ENCODE assay signal across 26 mouse cellular contexts in the genomic region with DNA sequence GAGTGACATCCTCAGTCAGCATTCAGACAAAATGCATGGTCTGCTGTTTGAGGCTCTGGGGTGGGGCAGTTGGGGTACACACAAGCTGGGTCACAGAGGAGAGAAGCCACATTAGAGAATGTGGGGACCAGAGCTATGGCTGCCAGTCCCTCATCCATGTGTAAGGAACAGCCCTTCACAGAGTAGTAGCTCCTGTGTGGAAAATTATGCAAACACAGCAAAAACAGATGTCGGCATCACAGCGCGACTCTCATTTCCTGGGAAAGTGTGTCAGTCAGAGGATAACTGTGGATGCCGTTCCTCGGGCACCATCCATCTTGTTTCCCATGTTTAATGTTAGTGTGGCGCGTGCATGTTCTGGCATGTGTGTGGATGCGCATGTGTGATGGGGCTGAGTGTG. TPM values are rescaled to one million over a fixed set of nuclear protein-coding genes. Genes with fewer than 3 reads are reported as not detected.
DNase-seq lines count a peak whose midpoint lies in the region; ATAC-seq lines count a peak whose summit lies in the region.
"Had no signal": no experiment of that assay in that cellular context is flagged by ENCODE, and none has a peak within 500 bp of the region (broad histone marks: within the 10 kb centered on the region; RNA-seq: fewer than 3 reads in every experiment).

No protein-coding gene starts in this region.

- no peak overlapping the region for H3K4me2 ChIP-seq in midbrain, embryonic 11.5 days
- H3K4me2 ChIP-seq: embryonic facial prominence, embryonic 13.5 days; embryonic facial prominence, embryonic 15.5 days; forebrain, embryonic 12.5 days had no signal

- no peak overlapping the region for H3K4me3 ChIP-seq in midbrain, embryonic 11.5 days (ENCODE audit: low read depth, low read length)
- no peak overlapping the region for H3K4me3 ChIP-seq in midbrain, embryonic 10.5 days
- H3K4me3 ChIP-seq in ES-E14 (ENCODE audit: insufficient read depth in 1 of 2, low read depth in 1 of 2, low read length in 2 of 2, poor library complexity in 1 of 2, severe bottlenecking in 1 of 2) (no peak overlapping the region), macrophage (ENCODE audit: inconsistent target) (no peak overlapping the region)
- H3K4me3 ChIP-seq: embryonic facial prominence, embryonic 13.5 days; embryonic facial prominence, embryonic 15.5 days; erythroblast, embryonic 14.5 days; forebrain, embryonic 10.5 days; forebrain, embryonic 12.5 days had no signal

- H3K79me2 ChIP-seq in macrophage (ENCODE audit: inconsistent target) = no peaks in the 10 kb centered on the region

- H3K36me3 ChIP-seq in midbrain, embryonic 11.5 days (ENCODE audit: control insufficient read depth, insufficient read depth, low read length) = no peaks in the 10 kb centered on the region
- no peaks in the 10 kb centered on the region for H3K36me3 ChIP-seq in midbrain, embryonic 10.5 days
- H3K36me3 ChIP-seq in ES-E14 (ENCODE audit: control insufficient read depth, insufficient read depth, low read length, poor library complexity, severe bottlenecking) (no peaks in the 10 kb centered on the region), macrophage (ENCODE audit: inconsistent target) (no peaks in the 10 kb centered on the region)
- H3K36me3 ChIP-seq: embryonic facial prominence, embryonic 13.5 days; embryonic facial prominence, embryonic 15.5 days; forebrain, embryonic 10.5 days; forebrain, embryonic 12.5 days had no signal

- WGBS in midbrain, embryonic 11.5 days = 94% methylated on average over 8 of the region's 8 CpGs
- 94% methylated on average over 8 of the region's 8 CpGs for WGBS in midbrain, embryonic 10.5 days
- 97% methylated on average over 8 of the region's 8 CpGs for WGBS in macrophage (ENCODE audit: missing documents)

- peak; percentile 21 for DNase-seq in midbrain, embryonic 11.5 days (ENCODE audit: low spot score, missing footprints)
- no peak for DNase-seq in midbrain, embryonic 10.5 days (ENCODE audit: low spot score)
- no peak for DNase-seq in ES-E14 (ENCODE audit: low read depth, low spot score)
- DNase-seq in layer of hippocampus, adult 18-20 months (ENCODE audit: low spot score in 2 of 2) = no peak
- DNase-seq in adrenal gland, adult 8-10 months = no peak
- DNase-seq: adrenal gland, adult 2 months; adrenal gland, postnatal 14 days; adrenal gland, postnatal 36 days; cerebellum, adult 11 months; cerebellum, adult 18-20 months; cerebellum, adult 8-10 months; cerebellum, postnatal 14 days; cerebellum, postnatal 36 days; embryo, embryonic 11 days had no signal

- no peaks in the 10 kb centered on the region for H3K27me3 ChIP-seq in midbrain, embryonic 11.5 days (ENCODE audit: control insufficient read depth, insufficient read depth, low read length)
- H3K27me3 ChIP-seq in midbrain, embryonic 10.5 days (ENCODE audit: low read depth, poor library complexity, severe bottlenecking) = no peaks in the 10 kb centered on the region

- H3K9ac ChIP-seq in midbrain, embryonic 11.5 days (ENCODE audit: low read length) = no peak overlapping the region
- H3K9ac ChIP-seq in ES-E14 (ENCODE audit: insufficient read depth, low read depth, low read length, poor library complexity, severe bottlenecking) = no peak overlapping the region
- H3K9ac ChIP-seq: embryonic facial prominence, embryonic 13.5 days; embryonic facial prominence, embryonic 15.5 days; forebrain, embryonic 12.5 days had no signal

- no peaks in the 10 kb centered on the region for H3K9me3 ChIP-seq in midbrain, embryonic 11.5 days (ENCODE audit: control insufficient read depth, low read length)
- H3K9me3 ChIP-seq in midbrain, embryonic 10.5 days (replicated peaks) = no peaks in the 10 kb centered on the region
- H3K9me3 ChIP-seq in ES-E14 (ENCODE audit: control insufficient read depth, insufficient read depth, low read depth, low read length) = no peaks in the 10 kb centered on the region
- H3K9me3 ChIP-seq: embryonic facial prominence, embryonic 13.5 days; embryonic facial prominence, embryonic 15.5 days; forebrain, embryonic 10.5 days; forebrain, embryonic 12.5 days had no signal

- H3K27ac ChIP-seq in midbrain, embryonic 11.5 days (ENCODE audit: low read depth, low read length) = no peak overlapping the region
- H3K27ac ChIP-seq in midbrain, embryonic 10.5 days (replicated peaks) = no peak overlapping the region
- H3K27ac ChIP-seq in ES-E14 (ENCODE audit: insufficient read depth, low read depth, low read length, poor library complexity, severe bottlenecking) (no peak overlapping the region), macrophage (peak overlapping the region; percentile 80)
- H3K27ac ChIP-seq: embryonic facial prominence, embryonic 13.5 days; embryonic facial prominence, embryonic 15.5 days; forebrain, embryonic 10.5 days; forebrain, embryonic 12.5 days had no signal

- ATAC-seq in midbrain, embryonic 11.5 days (ENCODE audit: low FRiP score) = no peak
- ATAC-seq: forebrain, embryonic 16.5 days had no signal

- no peaks in the 10 kb centered on the region for H3K4me1 ChIP-seq in midbrain, embryonic 11.5 days (ENCODE audit: control insufficient read depth, insufficient read depth, low read length)
- peaks cover 5% of the 10 kb centered on the region; the same call in 1 of the 2 replicates for H3K4me1 ChIP-seq in midbrain, embryonic 10.5 days
- peaks cover 0 to 3% of the 10 kb centered on the region in 2 experiments; a peak in 3 of 4 replicates for H3K4me1 ChIP-seq in ES-E14 (ENCODE audit: control insufficient read depth in 2 of 2, insufficient read depth in 2 of 2, low read length in 2 of 2, poor library complexity in 1 of 2)
- H3K4me1 ChIP-seq: embryonic facial prominence, embryonic 15.5 days had no signal

- in situ Hi-C loops in ES-E14 (cut with MboI; ENCODE audit: low sequenced_read_pairs in 2 of 2, unreplicated experiment in 2 of 2) = no loop called here

RNA-seq across cellular contexts. Expression of a gene that starts 16.9 kb away (rescaled TPM):
- polyA plus RNA-seq in midbrain, embryonic 11.5 days (2014; fragmentation: Nextera tagmentation; extraction: Ambion mirVana) = 0.61 and 0.69 TPM in 2 replicates
- 0.49 and 1.1 TPM in 2 replicates for polyA plus RNA-seq in midbrain, embryonic 10.5 days (2016; fragmentation: Nextera tagmentation; extraction: Ambion mirVana)
- 0.67 and 0.85 TPM in 2 replicates for total RNA-seq in ES-E14 (2012; rRNA removed)
- 1 to 10 TPM in 3 of 26 experiments, under 1 TPM in 10, not detected in 13; 0.36 to 1.7 (median 0.81) TPM for total RNA-seq in macrophage (2018; cell fraction: chromatin; rRNA removed)
- total RNA-seq in macrophage (2018; cell fraction: cytosol; rRNA removed) = 1 to 10 TPM in 6 of 26 experiments, under 1 TPM in 20; 0.53 to 1.4 (median 0.88) TPM
- 1 to 10 TPM in 4 of 26 experiments, under 1 TPM in 19, not detected in 3; 0.23 to 1.5 (median 0.68) TPM for total RNA-seq in macrophage (2018; cell fraction: nucleus; rRNA removed)
- 0.43 to 1.1 TPM (median 0.64 TPM) in 3 replicates for polyA plus RNA-seq in macrophage (2018)
- 1 to 10 TPM; 3.7 to 4.2 TPM for total RNA-seq in layer of hippocampus, adult 18-20 months (2021)
- total RNA-seq in adrenal gland, adult 8-10 months (2022) = 1 to 10 TPM in 3 of 4 experiments, under 1 TPM in 1; 0.58 to 1.8 (median 1.4) TPM

RNA-seq across cellular contexts. Expression of a gene that starts 25.6 kb away (rescaled TPM):
- polyA plus RNA-seq in midbrain, embryonic 11.5 days (2014; fragmentation: Nextera tagmentation; extraction: Ambion mirVana) = not detected in 2 replicates
- polyA plus RNA-seq in midbrain, embryonic 10.5 days (2016; fragmentation: Nextera tagmentation; extraction: Ambion mirVana) = 0.21 TPM in 1 of 2 replicates, not detected in the other
- 0.40 and 0.42 TPM in 2 replicates for total RNA-seq in ES-E14 (2012; rRNA removed)
- 100 to 1,000 TPM in 23 of 26 experiments, 10 to 100 TPM in 3; 48.1 to 568 (median 332) TPM for total RNA-seq in macrophage (2018; cell fraction: chromatin; rRNA removed)
- 100 to 1,000 TPM in 6 of 26 experiments, 10 to 100 TPM in 20; 54.6 to 145 (median 88.2) TPM for total RNA-seq in macrophage (2018; cell fraction: cytosol; rRNA removed)
- 100 to 1,000 TPM in 24 of 26 experiments, 10 to 100 TPM in 2; 52.4 to 465 (median 283) TPM for total RNA-seq in macrophage (2018; cell fraction: nucleus; rRNA removed)
- 76.9 to 122 TPM (median 90.4 TPM) in 3 replicates for polyA plus RNA-seq in macrophage (2018)
- total RNA-seq in layer of hippocampus, adult 18-20 months (2021) = under 1 TPM; 0.45 to 0.51 TPM
- total RNA-seq in adrenal gland, adult 8-10 months (2022) = 1 to 10 TPM in 3 of 4 experiments, under 1 TPM in 1; 0.95 to 1.9 (median 1.4) TPM
- total RNA-seq: common myeloid progenitor, adult 5-6 weeks had no signal
- polyA plus RNA-seq: C2C12; embryonic facial prominence, embryonic 11.5 days; erythroblast, embryonic 14.5 days had no signal

RNA-seq across cellular contexts. Expression of a gene that starts 46.2 kb away (rescaled TPM):
- not detected in 2 replicates for polyA plus RNA-seq in midbrain, embryonic 11.5 days (2014; fragmentation: Nextera tagmentation; extraction: Ambion mirVana)
- not detected in 2 replicates for polyA plus RNA-seq in midbrain, embryonic 10.5 days (2016; fragmentation: Nextera tagmentation; extraction: Ambion mirVana)
- total RNA-seq in ES-E14 (2012; rRNA removed) = 0.09 and 0.11 TPM in 2 replicates
- total RNA-seq in macrophage (2018; cell fraction: chromatin; rRNA removed) = 1 to 10 TPM in 13 of 26 experiments, not detected in 13; 1.1 to 5.0 (median 2.8) TPM
- 10 to 100 TPM in 13 of 26 experiments, under 1 TPM in 13; 0.13 to 26.6 (median 5.3) TPM for total RNA-seq in macrophage (2018; cell fraction: cytosol; rRNA removed)
- total RNA-seq in macrophage (2018; cell fraction: nucleus; rRNA removed) = 10 to 100 TPM in 7 of 26 experiments, 1 to 10 TPM in 7, under 1 TPM in 3, not detected in 9; 0.28 to 30.9 (median 9.5) TPM
- 0.23 to 1.8 TPM (median 0.40 TPM) in 3 replicates for polyA plus RNA-seq in macrophage (2018)
- total RNA-seq in layer of hippocampus, adult 18-20 months (2021) = not detected
- total RNA-seq in adrenal gland, adult 8-10 months (2022) = under 1 TPM; 0.62 to 0.91 (median 0.64) TPM
- total RNA-seq: common myeloid progenitor, adult 5-6 weeks; MEL had no signal
- polyA plus RNA-seq: adrenal gland, adult 2 months; brain, embryonic 14.5 days; C2C12; embryonic facial prominence, embryonic 11.5 days; embryonic facial prominence, embryonic 13.5 days; erythroblast, embryonic 14.5 days; forebrain, embryonic 10.5 days; forebrain, embryonic 12.5 days; forebrain, embryonic 16.5 days had no signal

RNA-seq across cellular contexts. Expression of a gene that starts 55.0 kb away (rescaled TPM):
- 26.8 and 32.0 TPM in 2 replicates for polyA plus RNA-seq in midbrain, embryonic 11.5 days (2014; fragmentation: Nextera tagmentation; extraction: Ambion mirVana)
- 36.8 and 37.8 TPM in 2 replicates for polyA plus RNA-seq in midbrain, embryonic 10.5 days (2016; fragmentation: Nextera tagmentation; extraction: Ambion mirVana)
- total RNA-seq in ES-E14 (2012; rRNA removed) = 40.3 and 43.9 TPM in 2 replicates
- total RNA-seq in macrophage (2018; cell fraction: chromatin; rRNA removed) = 100 to 1,000 TPM in 8 of 26 experiments, 10 to 100 TPM in 18; 30.3 to 205 (median 67.7) TPM
- 100 to 1,000 TPM; 153 to 311 (median 221) TPM for total RNA-seq in macrophage (2018; cell fraction: cytosol; rRNA removed)
- 100 to 1,000 TPM in 15 of 26 experiments, 10 to 100 TPM in 11; 74.2 to 183 (median 104) TPM for total RNA-seq in macrophage (2018; cell fraction: nucleus; rRNA removed)
- 158 to 302 TPM (median 169 TPM) in 3 replicates for polyA plus RNA-seq in macrophage (2018)
- total RNA-seq in layer of hippocampus, adult 18-20 months (2021) = 10 to 100 TPM; 66.9 to 70.4 TPM
- total RNA-seq in adrenal gland, adult 8-10 months (2022) = 10 to 100 TPM; 21.0 to 25.6 (median 22.2) TPM

RNA-seq across cellular contexts. Expression of a gene that starts 60.0 kb away (rescaled TPM):
- polyA plus RNA-seq in midbrain, embryonic 11.5 days (2014; fragmentation: Nextera tagmentation; extraction: Ambion mirVana) = not detected in 2 replicates
- polyA plus RNA-seq in midbrain, embryonic 10.5 days (2016; fragmentation: Nextera tagmentation; extraction: Ambion mirVana) = not detected in 2 replicates
- not detected in 2 replicates for total RNA-seq in ES-E14 (2012; rRNA removed)
- 100 to 1,000 TPM in 5 of 26 experiments, 10 to 100 TPM in 21; 11.0 to 163 (median 62.6) TPM for total RNA-seq in macrophage (2018; cell fraction: chromatin; rRNA removed)
- total RNA-seq in macrophage (2018; cell fraction: cytosol; rRNA removed) = 100 to 1,000 TPM; 372 to 721 (median 507) TPM
- 100 to 1,000 TPM in 25 of 26 experiments, 10 to 100 TPM in 1; 38.0 to 419 (median 221) TPM for total RNA-seq in macrophage (2018; cell fraction: nucleus; rRNA removed)
- polyA plus RNA-seq in macrophage (2018) = 341 to 1,001 TPM (median 699 TPM) in 3 replicates
- total RNA-seq in layer of hippocampus, adult 18-20 months (2021) = 1 to 10 TPM in 1 of 2 experiments, not detected in 1; 1.8 TPM
- total RNA-seq in adrenal gland, adult 8-10 months (2022) = 10 to 100 TPM in 3 of 4 experiments, 1 to 10 TPM in 1; 9.5 to 18.1 (median 12.1) TPM
- total RNA-seq: adrenal gland, postnatal 14 days; common myeloid progenitor, adult 5-6 weeks; MEL had no signal
- polyA plus RNA-seq: C2C12; embryonic facial prominence, embryonic 11.5 days; embryonic facial prominence, embryonic 13.5 days; embryonic facial prominence, embryonic 15.5 days; erythroblast, embryonic 14.5 days; forebrain, embryonic 10.5 days; forebrain, embryonic 12.5 days; forebrain, embryonic 16.5 days had no signal
